Mouse (Mus musculus) erythroblast, embryonic 14.5 days (primary cell): ENCODE results near the gene Gdpd5.

Source experiments
- GATA1 ChIP-seq: IDR thresholded peaks from 2 replicates; pipeline ENCODE4 v1.6.1; 2012; ENCODE audit warnings: low read length, inconsistent platforms, mixed read lengths
- TAL1 ChIP-seq: IDR thresholded peaks from 3 replicates; pipeline ENCODE4 v1.6.1; 2012; ENCODE audit warnings: low read length, inconsistent platforms, mixed read lengths

- TF ChIP-seq TAL1 (no peak), GATA1 (no peak)
These were observed 21.0 kb upstream of the Gdpd5 start for GRCm38 (mm10) chr7:99360021-99360802.
